Mouse (Mus musculus) forebrain, embryonic 15.5 days (tissue): ENCODE measurements around the gene Rxfp2. TPM values are rescaled to one million over a fixed set of nuclear protein-coding genes. Genes with fewer than 3 reads are reported as not detected.
A peak's percentile ranks its signal among the peaks of the same experiment; 100 is the strongest.

Source experiments
- ATAC-seq: fragments of 200-750 bp; cut with Nextera tagmentation; replicated peaks from 2 replicates; pipeline ENCODE4 v1.8.0; 2017; ENCODE audit warnings: mild to moderate bottlenecking, moderate TSS enrichment, moderate library complexity
- H3K27ac ChIP-seq: fragments of 300-500 bp; sonication (generic); replicated peaks from 2 replicates; pipeline ENCODE4 v1.5.1; 2015; ENCODE audit warnings: mild to moderate bottlenecking, inconsistent platforms
- H3K27me3 ChIP-seq: fragments of 300-500 bp; sonication (generic); 2 replicates; pipeline ENCODE4 v1.6.1; 2015; ENCODE audit warnings: inconsistent platforms
- H3K36me3 ChIP-seq: fragments of 300-500 bp; sonication (generic); 2 replicates; pipeline ENCODE4 v1.6.1; 2015; ENCODE audit warnings: mild to moderate bottlenecking, inconsistent platforms
- H3K4me1 ChIP-seq: fragments of 300-500 bp; sonication (generic); 2 replicates; pipeline ENCODE4 v1.6.1; 2015; ENCODE audit warnings: inconsistent platforms
- H3K4me2 ChIP-seq: fragments of 300-500 bp; sonication (generic); replicated peaks from 2 replicates; pipeline ENCODE4 v1.6.1; 2015; ENCODE audit warnings: mild to moderate bottlenecking, inconsistent platforms
- H3K4me3 ChIP-seq: fragments of 300-500 bp; sonication (generic); 2 replicates; pipeline ENCODE4 v1.5.1; 2015; ENCODE audit warnings: mild to moderate bottlenecking, inconsistent platforms
- H3K9ac ChIP-seq: fragments of 300-500 bp; sonication (generic); replicated peaks from 2 replicates; pipeline ENCODE4 v1.6.1; 2015; ENCODE audit warnings: mild to moderate bottlenecking, inconsistent platforms
- H3K9me3 ChIP-seq: fragments of 300-500 bp; sonication (generic); 2 replicates; pipeline ENCODE4 v1.6.1; 2016; ENCODE audit warnings: inconsistent platforms
- WGBS: fragments of 180-500 bp; shearing (Covaris S2); methylation state at CpG from one replicate; pipeline ENCODE4 v1.1.7; 2015; ENCODE audit warnings: mixed read lengths; 5-methylcytosine and 5-hydroxymethylcytosine counted together
- polyA plus RNA-seq: library from polyadenylated mRNA; unstranded; fragments of >200 nt; fragmentation: Nextera tagmentation; extraction: Ambion mirVana; gene quantifications from 2 replicates; pipeline ENCODE4 v1.2.1, GENCODE M21; 2015

Rxfp2 gene
- polyA plus RNA-seq, 1 experiment from 2014 or later = 0.60 TPM

DNA sequence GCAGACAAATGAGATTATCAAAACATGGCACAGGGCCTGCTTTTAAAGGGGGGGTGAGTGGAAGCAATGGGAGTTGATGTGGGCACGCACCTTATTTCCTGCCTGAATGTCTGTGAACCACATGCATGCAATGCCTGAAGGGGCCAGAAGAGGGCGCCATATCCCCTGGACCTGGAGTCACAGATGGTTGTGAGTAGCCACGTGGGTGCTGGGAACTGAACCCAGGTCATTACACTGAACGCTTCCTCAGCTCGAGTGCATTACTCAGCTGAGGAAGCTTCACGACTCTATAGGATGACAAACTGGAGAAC lies 98.4 kb downstream of the Rxfp2 start:
- Histone ChIP-seq H3K4me3 (no peak overlapping the region), H3K4me1 (peaks cover 25% of the 10 kb centered on the region), H3K36me3 (no peaks in the 10 kb centered on the region), H3K9ac (no peak overlapping the region), H3K9me3 (no peaks in the 10 kb centered on the region), H3K4me2 (no peak overlapping the region), H3K27ac (no peak overlapping the region), H3K27me3 (no peaks in the 10 kb centered on the region)
- ATAC-seq = no peak
- 85% methylated on average over 6 of the region's 6 CpGs for WGBS

DNA sequence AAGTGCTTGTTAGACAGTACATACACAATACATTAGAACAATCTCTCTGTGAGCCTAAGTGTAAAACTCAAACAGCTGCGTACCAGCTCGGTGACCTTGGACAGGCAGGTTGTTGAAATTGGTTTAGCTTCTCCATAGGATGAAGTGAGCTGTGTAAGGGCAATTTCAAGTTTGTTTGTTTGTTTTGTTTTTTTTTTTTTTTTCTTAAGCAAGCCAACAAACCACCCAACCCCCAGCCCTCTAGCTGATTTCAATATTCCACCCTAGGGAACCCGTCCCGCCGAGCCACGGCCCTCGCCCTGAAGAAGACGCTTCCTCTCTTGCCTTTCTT lies 99.6 kb downstream of the Rxfp2 start:
- Histone ChIP-seq H3K9ac (no peak overlapping the region), H3K27me3 (no peaks in the 10 kb centered on the region), H3K36me3 (no peaks in the 10 kb centered on the region), H3K27ac (peak overlapping the region; percentile 73), H3K9me3 (no peaks in the 10 kb centered on the region), H3K4me1 (peaks cover 25% of the 10 kb centered on the region), H3K4me2 (peak overlapping the region; percentile 88), H3K4me3 (peak overlapping the region; percentile 90)
- ATAC-seq = no peak
- WGBS = 17% methylated on average over 8 of the region's 8 CpGs

DNA sequence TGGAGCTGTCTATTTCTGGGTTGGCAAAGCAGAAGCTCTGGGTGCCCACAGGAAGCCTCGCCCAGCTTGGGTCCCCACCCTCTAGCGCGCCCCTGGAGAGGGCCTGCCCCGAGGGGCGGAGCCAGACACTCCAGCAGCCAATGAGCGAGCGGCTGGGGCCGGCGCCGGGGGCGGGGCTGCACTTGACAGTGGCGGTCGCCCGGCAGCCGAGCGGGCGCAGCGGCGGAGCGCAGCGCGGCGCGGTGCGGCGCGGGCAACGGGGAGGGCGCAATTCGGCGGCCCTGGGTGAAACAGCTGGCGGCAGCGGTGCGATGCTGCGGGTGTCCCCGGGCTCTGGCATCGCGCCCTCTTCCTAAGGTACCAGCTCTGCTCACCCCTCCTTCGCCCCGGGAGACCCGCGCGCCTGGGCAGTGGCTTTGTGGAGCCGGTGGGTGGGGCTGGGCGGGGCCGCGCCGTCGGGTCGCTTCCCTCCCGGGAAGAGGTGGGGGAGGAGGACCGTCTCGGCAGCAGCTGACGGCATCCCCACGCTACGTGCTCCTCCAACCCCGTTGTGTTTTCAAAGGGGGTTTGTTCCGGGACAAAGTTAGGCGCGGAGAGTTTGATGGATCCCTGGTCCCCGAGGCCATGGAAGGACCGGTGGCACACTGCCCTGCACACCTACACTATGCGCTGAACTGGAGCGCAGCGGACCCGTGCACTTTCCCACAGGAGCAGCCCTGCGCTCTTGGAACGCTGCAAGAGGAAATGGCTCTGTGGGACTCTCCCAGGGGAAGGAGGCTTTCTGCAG lies 100.2 kb downstream of the Rxfp2 start, which contains the start of gene Fry:
Gene Fry, plus strand, starts transcription at position 191 of the 787 bp plus-strand sequence.
- H3K36me3 ChIP-seq = no peaks in the 10 kb centered on the region
- peak within 1 kb of the TSS; percentile 88 for H3K4me2 ChIP-seq
- no peaks in the 10 kb centered on the region for H3K9me3 ChIP-seq
- peak; percentile 99 for ATAC-seq
- WGBS = 0% methylated on average over 52 of the region's 68 CpGs
- peak within 1 kb of the TSS; percentile 90 for H3K4me3 ChIP-seq
- no peaks in the 10 kb centered on the region for H3K27me3 ChIP-seq
- H3K4me1 ChIP-seq = peaks cover 25% of the 10 kb centered on the region
- H3K27ac ChIP-seq = peak within 1 kb of the TSS; percentile 73
- peak within 1 kb of the TSS; percentile 67 for H3K9ac ChIP-seq

DNA sequence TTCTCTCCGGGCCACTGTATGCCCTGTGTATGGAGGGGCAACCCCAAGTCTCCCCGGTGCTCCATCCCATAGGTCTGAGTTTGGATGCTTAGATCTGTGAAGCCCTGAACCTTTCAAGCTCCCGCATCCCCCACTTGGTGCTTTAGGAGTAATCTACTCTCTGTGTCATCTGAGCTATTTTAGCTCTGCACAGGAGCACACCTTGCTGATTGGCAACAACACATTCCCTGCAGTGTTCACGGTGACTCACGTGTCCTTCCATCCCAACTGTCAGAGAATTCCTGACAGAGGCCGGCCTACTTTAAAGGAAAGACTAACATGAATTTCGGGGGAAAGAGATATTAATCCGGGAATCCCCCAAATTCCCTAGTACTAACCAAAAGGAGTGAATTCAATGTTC lies 102.2 kb downstream of the Rxfp2 start:
- Histone ChIP-seq H3K4me1 (peaks cover 13% of the 10 kb centered on the region), H3K27me3 (no peaks in the 10 kb centered on the region), H3K9me3 (no peaks in the 10 kb centered on the region), H3K4me2 (no peak overlapping the region), H3K9ac (no peak overlapping the region), H3K27ac (no peak overlapping the region), H3K4me3 (no peak overlapping the region), H3K36me3 (no peaks in the 10 kb centered on the region)
- WGBS = 92% methylated on average over 8 of the region's 8 CpGs
- no peak for ATAC-seq

DNA sequence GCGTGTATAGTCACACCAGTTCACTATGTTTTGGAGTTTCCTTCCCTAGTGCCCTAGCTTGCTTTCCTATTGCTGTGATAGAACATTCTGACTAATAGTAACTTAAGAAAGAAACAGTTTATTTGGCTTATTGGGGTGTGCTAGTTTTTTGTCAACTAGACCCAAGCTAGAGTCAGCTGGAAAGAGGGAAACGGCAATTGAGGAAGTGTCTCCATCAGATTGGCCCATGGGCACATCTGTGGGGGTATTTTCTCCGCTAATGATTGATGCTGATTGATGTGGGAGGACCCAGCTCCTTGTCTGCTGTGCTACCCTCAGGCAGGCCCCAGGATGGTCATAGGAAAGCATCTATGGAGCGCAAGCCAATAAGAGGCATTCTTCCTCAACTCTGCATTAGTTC lies 103.6 kb downstream of the Rxfp2 start:
- WGBS = 87% methylated on average over 4 of the region's 4 CpGs
- Histone ChIP-seq H3K27me3 (no peaks in the 10 kb centered on the region), H3K9ac (no peak overlapping the region), H3K9me3 (no peaks in the 10 kb centered on the region), H3K4me1 (peaks cover 11% of the 10 kb centered on the region), H3K36me3 (no peaks in the 10 kb centered on the region), H3K27ac (no peak overlapping the region), H3K4me2 (no peak overlapping the region), H3K4me3 (no peak overlapping the region)
- no peak for ATAC-seq

DNA sequence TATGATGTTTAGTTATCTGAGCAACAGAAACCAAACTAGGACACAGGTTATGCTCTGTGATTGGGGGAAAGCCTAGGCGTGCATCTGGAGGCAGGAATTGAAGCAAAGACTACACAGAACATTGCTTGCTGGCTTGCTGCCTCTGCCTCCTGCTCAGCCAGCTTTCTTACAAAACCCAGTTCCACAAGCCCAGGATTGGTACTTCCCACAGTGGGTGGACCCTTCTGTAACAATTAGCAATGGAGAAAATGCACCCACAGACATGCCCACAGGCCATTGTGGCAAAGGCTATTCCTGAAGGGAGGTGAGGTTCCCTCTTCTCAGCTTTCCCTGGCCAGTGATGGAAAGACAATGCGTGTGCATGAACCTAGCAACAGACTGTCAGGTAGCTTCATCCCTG lies 104.1 kb downstream of the Rxfp2 start:
- H3K4me3 ChIP-seq = no peak overlapping the region
- H3K4me2 ChIP-seq = no peak overlapping the region
- no peaks in the 10 kb centered on the region for H3K27me3 ChIP-seq
- ATAC-seq = no peak
- H3K27ac ChIP-seq = no peak overlapping the region
- 75% methylated on average over 2 of the region's 2 CpGs for WGBS
- H3K36me3 ChIP-seq = no peaks in the 10 kb centered on the region
- H3K9me3 ChIP-seq = no peaks in the 10 kb centered on the region
- no peak overlapping the region for H3K9ac ChIP-seq
- peaks cover 11% of the 10 kb centered on the region for H3K4me1 ChIP-seq

DNA sequence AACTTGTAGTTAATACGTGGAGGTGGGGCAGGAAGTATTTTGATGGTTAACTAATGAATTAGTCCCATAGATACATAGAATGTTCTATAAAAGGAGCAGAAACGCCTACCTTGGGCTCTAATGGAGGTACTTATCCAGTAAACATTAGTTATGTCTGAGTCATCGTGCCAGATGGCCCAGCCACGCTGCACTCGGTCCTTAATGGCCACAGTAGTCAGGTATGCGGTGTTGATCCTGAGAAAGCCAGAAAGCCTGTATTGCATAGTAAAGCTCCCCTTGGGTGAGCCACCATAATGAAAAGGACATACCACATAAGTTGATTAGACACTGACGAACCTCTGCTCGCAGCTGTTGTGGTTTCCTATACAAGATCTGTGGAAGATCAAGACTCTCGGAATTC lies 107.4 kb downstream of the Rxfp2 start:
- no peak overlapping the region for H3K27ac ChIP-seq
- no peak overlapping the region for H3K9ac ChIP-seq
- WGBS = 87% methylated on average over 9 of the region's 9 CpGs
- no peaks in the 10 kb centered on the region for H3K9me3 ChIP-seq
- H3K27me3 ChIP-seq = no peaks in the 10 kb centered on the region
- no peaks in the 10 kb centered on the region for H3K36me3 ChIP-seq
- no peak overlapping the region for H3K4me3 ChIP-seq
- H3K4me2 ChIP-seq = no peak overlapping the region
- ATAC-seq = no peak
- peaks cover 12% of the 10 kb centered on the region for H3K4me1 ChIP-seq

DNA sequence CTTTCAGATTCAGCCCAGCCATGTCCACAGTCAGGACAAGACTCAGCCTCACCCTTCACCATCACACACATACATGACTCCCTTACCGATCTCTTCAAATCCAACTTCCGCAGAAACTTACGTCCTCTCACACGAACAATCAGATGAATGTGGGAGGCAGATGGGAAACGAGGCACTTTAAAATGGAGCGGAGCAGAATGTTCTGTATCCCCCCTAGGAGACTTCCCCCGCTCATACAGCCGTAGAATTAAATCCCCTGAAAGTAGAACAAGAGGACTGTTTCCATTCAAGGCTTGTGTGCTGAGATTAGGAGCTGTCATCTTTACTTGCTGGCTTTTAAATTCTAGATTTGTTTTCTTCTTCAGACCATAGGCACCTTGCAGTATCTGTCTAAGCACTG lies 110.0 kb downstream of the Rxfp2 start:
- ATAC-seq = no peak

DNA sequence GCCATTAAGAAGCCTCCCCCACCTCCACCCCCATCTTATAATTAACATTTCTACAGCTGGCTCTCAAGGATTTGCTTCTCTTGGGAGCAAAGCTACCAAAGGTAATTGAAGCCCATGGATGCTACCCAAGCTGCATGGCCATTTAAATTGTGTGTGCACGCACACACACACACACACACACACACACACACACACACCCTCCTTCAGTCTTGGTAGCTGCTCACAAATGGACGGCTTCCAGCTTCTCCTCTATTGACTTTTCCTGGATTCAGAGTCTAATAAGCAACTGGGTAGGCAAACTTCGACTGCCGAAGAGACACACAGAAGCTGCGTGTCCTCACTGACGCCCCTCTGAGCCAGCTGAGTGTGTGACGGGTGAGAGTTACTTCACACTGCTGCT lies 111.7 kb downstream of the Rxfp2 start:
- no peak overlapping the region for H3K4me2 ChIP-seq
- no peaks in the 10 kb centered on the region for H3K9me3 ChIP-seq
- 53% methylated on average over 7 of the region's 7 CpGs for WGBS
- peaks cover 17% of the 10 kb centered on the region for H3K4me1 ChIP-seq
- H3K36me3 ChIP-seq = no peaks in the 10 kb centered on the region
- no peak for ATAC-seq
- H3K27ac ChIP-seq = no peak overlapping the region
- H3K9ac ChIP-seq = no peak overlapping the region
- no peak overlapping the region for H3K4me3 ChIP-seq
- no peaks in the 10 kb centered on the region for H3K27me3 ChIP-seq

More for the DNA sequence above, 110.0 kb downstream of the Rxfp2 start:
- 82% methylated on average over 8 of the region's 8 CpGs for WGBS
- Histone ChIP-seq H3K27ac (no peak overlapping the region), H3K4me2 (no peak overlapping the region), H3K9ac (no peak overlapping the region), H3K4me3 (no peak overlapping the region), H3K36me3 (no peaks in the 10 kb centered on the region), H3K9me3 (no peaks in the 10 kb centered on the region), H3K4me1 (peaks cover 17% of the 10 kb centered on the region), H3K27me3 (no peaks in the 10 kb centered on the region)

DNA sequence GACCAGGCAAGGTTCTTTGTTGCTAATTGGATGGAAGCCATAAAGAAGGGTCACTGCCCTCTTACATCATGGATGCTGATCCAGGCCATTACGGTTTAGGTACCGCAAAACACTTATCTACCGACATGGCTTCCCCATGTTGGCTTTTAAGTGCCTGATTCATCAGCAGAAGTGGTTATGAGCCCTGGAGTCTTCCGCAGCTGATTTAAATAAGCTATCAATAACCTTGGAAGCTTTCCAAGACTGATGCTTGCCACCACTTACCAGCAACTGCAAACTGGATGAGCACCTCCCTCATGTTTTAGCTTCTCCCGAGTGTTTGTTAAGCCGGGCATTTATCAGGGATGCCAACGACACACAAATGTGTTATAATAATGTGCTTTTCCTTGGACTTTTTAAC lies 112.7 kb downstream of the Rxfp2 start:
- Histone ChIP-seq H3K4me1 (peaks cover 17% of the 10 kb centered on the region), H3K27me3 (no peaks in the 10 kb centered on the region), H3K36me3 (no peaks in the 10 kb centered on the region), H3K4me2 (no peak overlapping the region), H3K4me3 (no peak overlapping the region), H3K9me3 (no peaks in the 10 kb centered on the region), H3K27ac (no peak overlapping the region), H3K9ac (no peak overlapping the region)
- WGBS = 56% methylated on average over 7 of the region's 7 CpGs
- no peak for ATAC-seq

Other genes with a start within 250 kb of the Rxfp2 start
- gene Fry, start 100.0 kb downstream of the Rxfp2 start, polyA plus RNA-seq = 35.5 and 36.3 TPM in 2 replicates